Mouse (Mus musculus): Measurements from ENCODE around the gene Ap1g2.

Gene Ap1g2

GRCm38 (mm10) chr14:55105836-55106809, at the start of gene Ap1g2:
Gene Ap1g2, minus strand, starts transcription at chr14:55106593.
- DNase-seq (ENCODE audit: low spot score), result peak; percentile 63

- DNase-seq (ENCODE audit: low spot score), result no peak
Observed at GRCm38 (mm10) chr14:55152951-55153481, 46.6 kb upstream of the Ap1g2 start.

DNA sequence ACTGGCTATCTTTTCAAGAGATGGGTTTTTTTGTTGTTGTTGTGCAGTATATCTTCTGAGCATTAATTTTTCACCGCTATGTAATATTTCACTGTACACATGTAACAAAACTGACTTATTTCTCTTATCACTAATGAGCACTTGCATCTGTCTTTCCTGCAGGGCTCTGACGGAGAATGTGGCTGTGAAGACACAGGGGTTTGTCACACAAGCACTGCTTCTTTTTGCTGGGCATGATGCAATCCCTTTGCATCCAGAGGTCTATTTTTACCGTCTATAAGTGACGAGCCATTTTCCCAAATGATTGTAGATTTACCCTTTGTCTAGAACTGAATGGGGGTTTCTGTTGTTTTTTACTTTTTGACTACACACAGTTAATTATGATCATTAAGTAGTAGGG, 45.8 kb upstream of the Ap1g2 start:
- no peak for DNase-seq (ENCODE audit: low spot score)

- no peak for DNase-seq (ENCODE audit: low spot score)
Observed at GRCm38 (mm10) chr14:55150985-55151384, 44.6 kb upstream of the Ap1g2 start.

DNA sequence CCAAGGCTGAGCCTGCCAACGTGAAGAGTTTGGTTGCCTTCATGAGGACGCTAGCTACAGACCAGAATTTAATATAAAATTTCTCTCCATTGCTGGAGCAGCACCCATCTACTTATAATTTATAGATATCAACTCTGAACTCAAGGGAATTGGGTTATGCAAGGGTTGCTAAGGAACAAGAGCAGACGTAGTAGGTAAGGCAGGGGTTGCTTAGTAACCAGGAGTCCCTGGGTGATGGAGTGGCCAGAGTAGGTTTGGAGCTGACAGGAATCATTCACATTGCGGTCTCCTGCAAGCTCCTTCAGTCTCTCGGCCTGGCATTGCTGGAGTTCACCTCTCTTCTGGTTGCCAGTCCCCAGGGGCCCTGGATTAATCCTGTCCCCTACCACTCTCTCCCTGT, 42.6 kb upstream of the Ap1g2 start:
- DNase-seq (ENCODE audit: low spot score), result no peak

GRCm38 (mm10) chr14:55148363-55148915, 42.0 kb upstream of the Ap1g2 start:
- DNase-seq (ENCODE audit: low spot score), result no peak

DNA sequence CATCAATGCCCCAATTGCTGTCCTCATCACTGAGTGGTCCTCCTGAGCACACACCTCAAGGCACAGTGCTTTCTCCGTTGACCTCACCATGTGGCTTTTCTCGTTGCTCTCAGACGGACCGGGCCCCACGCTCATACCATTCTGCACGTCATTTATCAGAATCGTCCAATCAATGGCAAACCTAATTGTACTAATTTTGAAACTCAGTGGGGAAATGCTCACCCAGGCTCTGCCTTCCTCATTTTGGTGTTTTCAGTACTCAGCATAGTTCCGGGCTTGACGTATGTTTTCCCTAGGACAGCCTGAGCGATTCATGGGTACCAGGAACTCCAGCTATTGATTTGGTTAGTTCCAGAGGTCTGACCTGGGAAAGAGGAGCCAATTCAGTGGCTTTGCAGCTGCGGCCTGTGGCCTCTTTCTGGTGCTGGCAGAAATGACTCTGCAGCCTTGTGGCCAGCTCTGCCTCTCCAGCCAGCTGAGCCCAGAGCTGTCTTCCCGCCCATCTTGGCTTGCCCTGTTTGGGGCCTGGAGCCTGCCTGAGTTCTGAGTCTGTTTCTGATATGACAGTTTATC, 40.5 kb upstream of the Ap1g2 start:
- DNase-seq (ENCODE audit: low spot score), result no peak

DNA sequence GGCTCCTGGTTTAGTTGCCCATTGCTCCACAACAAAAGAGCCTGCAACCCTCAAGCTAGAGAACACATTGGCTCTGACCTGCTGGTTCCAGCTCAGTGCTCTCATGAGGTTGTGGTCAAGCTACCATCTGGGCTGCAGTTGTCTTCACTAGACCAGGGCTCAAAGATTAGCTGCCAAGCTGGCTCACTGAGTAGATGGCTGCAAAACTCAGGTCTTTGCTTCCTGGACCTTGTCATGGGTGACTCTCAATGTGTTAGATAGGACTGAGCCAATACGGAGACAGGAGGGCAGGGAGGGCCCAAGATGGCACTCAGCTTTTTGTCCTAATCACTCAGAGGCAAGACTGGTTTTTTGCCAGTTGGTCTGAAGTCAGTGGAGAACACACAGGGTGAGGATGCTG, 39.9 kb upstream of the Ap1g2 start:
- DNase-seq (ENCODE audit: low spot score), result no peak

DNA sequence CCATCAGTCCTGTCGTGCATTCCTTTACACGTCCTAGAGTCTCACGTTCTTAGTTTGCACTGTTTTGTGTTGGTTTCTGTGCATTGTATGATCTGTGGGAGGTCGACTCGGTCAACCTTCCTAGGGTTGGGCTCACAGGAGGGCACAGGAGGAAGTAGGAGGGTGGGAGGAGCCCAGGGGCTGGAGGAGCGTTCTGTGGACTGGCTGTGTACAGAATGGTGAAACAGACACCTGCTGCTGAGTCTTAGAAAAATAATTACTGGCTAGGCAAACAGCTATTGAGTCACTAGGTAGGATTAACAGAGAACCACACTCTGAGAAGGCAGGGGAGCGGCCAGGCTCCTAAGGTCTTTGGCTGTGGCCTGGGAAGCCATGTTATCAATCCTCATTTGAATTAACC, 32.9 kb upstream of the Ap1g2 start:
- DNase-seq (ENCODE audit: low spot score), result no peak

GRCm38 (mm10) chr14:55135676-55136075, 29.3 kb upstream of the Ap1g2 start:
- no peak for DNase-seq (ENCODE audit: low spot score)

DNA sequence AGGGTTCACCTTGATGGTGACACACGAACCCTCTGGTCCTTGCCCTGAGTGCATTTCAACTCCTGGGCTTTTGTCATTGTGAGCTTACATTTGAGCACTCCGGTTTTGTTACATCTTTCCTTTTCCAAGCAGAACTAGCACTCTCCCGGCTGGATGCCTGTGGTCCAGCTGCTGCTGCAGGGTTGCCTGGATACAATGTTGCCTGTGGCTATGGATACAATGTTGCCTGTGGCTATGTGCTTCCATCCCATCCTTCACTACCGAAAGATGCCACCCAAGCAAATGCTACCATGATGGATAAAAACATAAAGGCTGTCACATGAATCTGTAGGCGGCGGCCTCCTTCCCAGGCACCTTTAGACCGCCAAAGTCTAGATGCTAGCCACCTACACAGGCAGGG, 20.1 kb upstream of the Ap1g2 start:
- peak; percentile 75 for DNase-seq (ENCODE audit: low spot score)

GRCm38 (mm10) chr14:55125711-55126110, 19.3 kb upstream of the Ap1g2 start:
- DNase-seq (ENCODE audit: low spot score), result no peak

- no peak for DNase-seq (ENCODE audit: low spot score)
Observed at GRCm38 (mm10) chr14:55122359-55122758, 16.0 kb upstream of the Ap1g2 start.

DNA sequence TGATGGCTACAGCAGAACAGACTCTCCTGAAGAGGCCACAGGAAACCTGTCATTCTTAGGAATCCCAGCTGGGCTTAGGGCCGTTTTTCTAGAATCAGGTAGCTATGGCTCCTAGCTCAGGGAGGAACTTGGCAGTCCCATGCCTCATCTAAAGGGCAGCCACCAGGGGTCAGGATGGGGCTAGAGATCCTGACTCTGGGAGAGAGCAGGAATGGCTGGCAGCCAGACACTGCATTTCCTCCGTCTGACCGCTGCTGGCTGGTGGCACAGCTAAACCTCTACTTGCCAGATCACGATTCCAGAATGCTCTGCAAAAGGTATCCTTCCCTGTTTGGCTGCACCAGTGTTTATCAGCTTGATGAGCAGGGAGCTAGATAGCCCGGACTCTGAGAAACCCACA, 15.6 kb upstream of the Ap1g2 start:
- peak; percentile 60 for DNase-seq (ENCODE audit: low spot score)

DNA sequence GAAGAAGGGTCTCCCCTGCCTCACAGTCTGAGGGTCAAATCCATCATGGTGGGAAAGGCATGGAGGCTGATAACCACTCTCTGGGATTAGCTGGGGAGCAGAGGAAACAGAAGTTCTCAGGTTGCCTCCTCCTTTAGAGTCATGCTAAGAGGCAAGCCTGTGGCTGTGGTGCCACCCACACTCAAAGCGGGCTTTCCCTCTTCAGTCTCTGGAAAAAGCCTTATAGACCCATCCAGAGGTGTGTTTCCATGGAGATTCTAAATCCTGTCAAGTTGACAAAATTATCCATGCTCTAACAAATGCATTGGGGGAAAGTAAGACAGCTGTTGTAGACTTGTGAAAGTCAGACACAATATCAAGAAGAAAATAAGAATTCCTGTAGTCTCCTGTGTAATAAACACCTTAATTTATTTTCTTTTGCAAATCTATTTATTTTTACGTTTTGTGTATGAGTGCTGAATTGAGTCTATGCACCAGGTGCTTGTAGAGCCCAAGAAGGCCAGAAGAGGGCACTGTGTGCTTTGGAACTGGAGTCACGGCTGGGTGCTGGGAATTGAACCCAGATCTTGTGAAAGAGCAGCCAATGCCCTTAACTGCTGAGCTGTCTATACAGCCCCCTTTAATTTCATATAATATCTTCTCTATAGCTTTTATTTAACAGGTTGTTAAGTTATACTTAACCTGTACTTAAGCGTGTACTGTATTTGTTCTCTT, 13.2 kb upstream of the Ap1g2 start:
- no peak for DNase-seq (ENCODE audit: low spot score)

GRCm38 (mm10) chr14:55118852-55119251, 12.5 kb upstream of the Ap1g2 start:
- DNase-seq (ENCODE audit: low spot score), result no peak

GRCm38 (mm10) chr14:55116425-55117200, 10.2 kb upstream of the Ap1g2 start, which contains the start of gene Jph4:
Gene Jph4, minus strand, starts transcription at chr14:55116935.
- DNase-seq (ENCODE audit: low spot score), result no peak

GRCm38 (mm10) chr14:55115846-55116245, 9.5 kb upstream of the Ap1g2 start:
- DNase-seq (ENCODE audit: low spot score), result no peak

GRCm38 (mm10) chr14:55114759-55115701, 8.6 kb upstream of the Ap1g2 start:
- DNase-seq (ENCODE audit: low spot score), result no peak

- no peak for DNase-seq (ENCODE audit: low spot score)
Observed at GRCm38 (mm10) chr14:55113975-55114645, 7.7 kb upstream of the Ap1g2 start.
